Mouse (Mus musculus): ENCODE measurements at regions not wholly inside any gene's neighbourhood (a gene's known extent, or its start where the extent isn't known, plus 50 kb on each side); places are given as distances from the start of the nearest gene placed in this dataset.

- TF ChIP-seq POLR2A (IDR thresholded peaks at IDR 0.05; ENCODE audit: insufficient read depth, low read depth, low read length) = no peak
- no peak for TF ChIP-seq CTCF (IDR thresholded peaks at IDR 0.05; ENCODE audit: insufficient read depth, low read depth, low read length)
Observed at GRCm38 (mm10) chr1:61418396-61418795, 220.2 kb upstream of the Pard3b start.
